Mouse (Mus musculus) adrenal gland, postnatal 36 days (tissue): ENCODE measurements around the gene Rhd. TPM values are rescaled to one million over a fixed set of nuclear protein-coding genes. Genes with fewer than 3 reads are reported as not detected.

Experiments
- DNase-seq, 2 experiments: peaks; one replicate each; pipeline ENCODE4 v3.0.0; 2021; ENCODE audit warnings: mixed read lengths in 1 of 2
- total RNA-seq, 2 experiments: library from RNA; stranded (reverse); gene quantifications; 2 replicates each; pipeline ENCODE4 v1.2.3; 2021

Gene Rhd
- total RNA-seq, 2 experiments from 2014 or later, result 0.89 TPM; not detected in 1

- DNase-seq, result no peak
These were observed 7.8 kb upstream of the Rhd start for GRCm38 (mm10) chr4:134856501-134856900.

- no peak for DNase-seq
These were observed 5.8 kb upstream of the Rhd start for GRCm38 (mm10) chr4:134858494-134858893.

- no peak for DNase-seq
These were observed 2.5 kb upstream of the Rhd start for GRCm38 (mm10) chr4:134861884-134862283.

GRCm38 (mm10) chr4:134862996-134863395, 1.3 kb upstream of the Rhd start:
- DNase-seq, result no peak

GRCm38 (mm10) chr4:134865340-134865739, 1.0 kb downstream of the Rhd start:
- DNase-seq, result no peak

- no peak for DNase-seq
These were observed 1.5 kb downstream of the Rhd start for GRCm38 (mm10) chr4:134865789-134866188.

GRCm38 (mm10) chr4:134867213-134867612, 2.9 kb downstream of the Rhd start:
- DNase-seq, result no peak

- DNase-seq, result no peak
These were observed 3.3 kb downstream of the Rhd start for GRCm38 (mm10) chr4:134867661-134868060.

- no peak for DNase-seq
These were observed 3.7 kb downstream of the Rhd start for GRCm38 (mm10) chr4:134868065-134868464.

GRCm38 (mm10) chr4:134868490-134868889, 4.2 kb downstream of the Rhd start:
- no peak for DNase-seq

GRCm38 (mm10) chr4:134869068-134869730, 4.9 kb downstream of the Rhd start:
- DNase-seq, result no peak

GRCm38 (mm10) chr4:134869815-134870375, 5.6 kb downstream of the Rhd start:
- no peak for DNase-seq

GRCm38 (mm10) chr4:134871477-134871876, 7.1 kb downstream of the Rhd start:
- no peak for DNase-seq

- DNase-seq, result no peak
These were observed 7.6 kb downstream of the Rhd start for GRCm38 (mm10) chr4:134871950-134872349.

- DNase-seq, result peak in 1 of 2 experiments; percentile 22
These were observed 11.8 kb downstream of the Rhd start for GRCm38 (mm10) chr4:134876171-134876570.

GRCm38 (mm10) chr4:134879410-134879981, 15.2 kb downstream of the Rhd start:
- peak; percentile 72 to 84 for DNase-seq

GRCm38 (mm10) chr4:134880041-134880440, 15.7 kb downstream of the Rhd start:
- DNase-seq, result peak; percentile 44 to 50

- peak; percentile 39 to 58 for DNase-seq
These were observed 18.9 kb downstream of the Rhd start for GRCm38 (mm10) chr4:134883266-134883665.

GRCm38 (mm10) chr4:134883808-134884207, 19.5 kb downstream of the Rhd start:
- no peak for DNase-seq

- no peak for DNase-seq
These were observed 20.0 kb downstream of the Rhd start for GRCm38 (mm10) chr4:134884364-134884763.

GRCm38 (mm10) chr4:134892096-134892495, 27.8 kb downstream of the Rhd start:
- DNase-seq, result peak; percentile 74 to 75

- peak; percentile 74 to 88 for DNase-seq
These were observed 32.9 kb downstream of the Rhd start for GRCm38 (mm10) chr4:134897256-134897655.

- no peak for DNase-seq
These were observed 36.8 kb downstream of the Rhd start for GRCm38 (mm10) chr4:134901126-134901525.

- DNase-seq, result peak; percentile 69 to 82
These were observed 38.7 kb downstream of the Rhd start for GRCm38 (mm10) chr4:134903046-134903445.
